Comparison of ENCODE assay signal across 16 mouse cellular contexts in genomic region chr2:167950681-167951080, GRCm38 (mm10). TPM values are rescaled to one million over a fixed set of nuclear protein-coding genes. Genes with fewer than 3 reads are reported as not detected.
DNase-seq lines count a peak whose midpoint lies in the region; ATAC-seq and TF ChIP-seq lines count a peak whose summit lies in the region.
"Had no signal": no experiment of that assay in that cellular context is flagged by ENCODE, and none has a peak within 500 bp of the region (broad histone marks: within the 10 kb centered on the region; RNA-seq: fewer than 3 reads in every experiment).

No protein-coding gene starts in this region.

- 72% methylated on average over 6 of the region's 6 CpGs for WGBS in limb, embryonic 15.5 days
- WGBS in limb, embryonic 10.5 days, result 94% methylated on average over 6 of the region's 6 CpGs

- TF ChIP-seq POLR2A in myocyte (IDR thresholded peaks at IDR 0.05; ENCODE audit: insufficient read length, low read depth), result no peak

- no peak for ATAC-seq in limb, embryonic 15.5 days (ENCODE audit: insufficient number of reproducible peaks, low FRiP score, low TSS enrichment, low read depth)
- ATAC-seq in activated CD4-positive, CD25-positive, alpha-beta regulatory T cell, adult 4 months, result peak; percentile 11
- ATAC-seq: forebrain, embryonic 16.5 days; liver, embryonic 12.5 days; midbrain, embryonic 15.5 days had no signal

- H3K27ac ChIP-seq in limb, embryonic 15.5 days, result peak overlapping the region; percentile 68
- no peak overlapping the region for H3K27ac ChIP-seq in limb, embryonic 10.5 days
- H3K27ac ChIP-seq: liver, embryonic 12.5 days; midbrain, embryonic 15.5 days; neural tube, embryonic 12.5 days had no signal

- peaks cover 58% of the 10 kb centered on the region for H3K4me1 ChIP-seq in limb, embryonic 15.5 days
- peaks cover 26% of the 10 kb centered on the region for H3K4me1 ChIP-seq in limb, embryonic 10.5 days

- no peak overlapping the region for H3K9ac ChIP-seq in limb, embryonic 15.5 days
- H3K9ac ChIP-seq: heart, embryonic 12.5 days; liver, embryonic 12.5 days; midbrain, embryonic 15.5 days; neural tube, embryonic 12.5 days had no signal

- H3K9me3 ChIP-seq in limb, embryonic 15.5 days, result no peaks in the 10 kb centered on the region
- no peaks in the 10 kb centered on the region for H3K9me3 ChIP-seq in limb, embryonic 10.5 days (replicated peaks)
- H3K9me3 ChIP-seq: heart, embryonic 12.5 days; liver, embryonic 12.5 days; midbrain, embryonic 15.5 days; neural tube, embryonic 12.5 days had no signal

- H3K4me3 ChIP-seq in limb, embryonic 15.5 days, result no peak overlapping the region
- no peak overlapping the region for H3K4me3 ChIP-seq in limb, embryonic 10.5 days
- no peak overlapping the region for H3K4me3 ChIP-seq in myocyte
- H3K4me3 ChIP-seq: heart, embryonic 12.5 days; liver, embryonic 12.5 days; midbrain, embryonic 15.5 days; neural tube, embryonic 12.5 days had no signal

- peaks cover 90% of the 10 kb centered on the region for H3K79me2 ChIP-seq in myocyte (ENCODE audit: control insufficient read depth, insufficient read depth)

- H3ac ChIP-seq in myocyte (ENCODE audit: control insufficient read depth, insufficient read length), result no peak overlapping the region

- no peak overlapping the region for H3K4me2 ChIP-seq in limb, embryonic 15.5 days
- H3K4me2 ChIP-seq in myocyte (ENCODE audit: low read depth), result peak overlapping the region; percentile 64
- H3K4me2 ChIP-seq: heart, embryonic 12.5 days; liver, embryonic 12.5 days; midbrain, embryonic 15.5 days; neural tube, embryonic 12.5 days had no signal

- H3K27me3 ChIP-seq in limb, embryonic 15.5 days, result no peaks in the 10 kb centered on the region
- H3K27me3 ChIP-seq in limb, embryonic 10.5 days (ENCODE audit: low read depth, poor library complexity, severe bottlenecking), result no peaks in the 10 kb centered on the region
- no peaks in the 10 kb centered on the region for H3K27me3 ChIP-seq in myocyte (ENCODE audit: control insufficient read depth, insufficient read depth, insufficient read length)
- H3K27me3 ChIP-seq: heart, embryonic 12.5 days; liver, embryonic 12.5 days; midbrain, embryonic 15.5 days; neural tube, embryonic 12.5 days had no signal

- no peak for DNase-seq in limb, embryonic 10.5 days (ENCODE audit: low spot score)
- DNase-seq in kidney, adult 8-10 months, result peak; percentile 90 to 93
- no peak for DNase-seq in urinary bladder, postnatal 25 days (ENCODE audit: low spot score)
- DNase-seq in right cerebral cortex, postnatal 10 days (ENCODE audit: low spot score in 2 of 2), result no peak
- DNase-seq: cerebellum, adult 11 months; gastrocnemius, postnatal 10 days; lung, postnatal 14 days; thymus, postnatal 4 days had no signal

- peaks cover 5% of the 10 kb centered on the region; the same call in 1 of the 2 replicates for H3K36me3 ChIP-seq in limb, embryonic 15.5 days
- peaks cover 3% of the 10 kb centered on the region; the same call in 1 of the 2 replicates for H3K36me3 ChIP-seq in limb, embryonic 10.5 days
- H3K36me3 ChIP-seq in myocyte (ENCODE audit: control insufficient read depth, insufficient read depth), result no peaks in the 10 kb centered on the region
- H3K36me3 ChIP-seq: heart, embryonic 12.5 days; midbrain, embryonic 15.5 days; neural tube, embryonic 12.5 days had no signal

TF ChIP-seq in myocyte, 11 proteins besides CTCF, POLR2A, EP300 and RAD21:
- no peak for TF ChIP-seq POLR2AphosphoS2 (IDR thresholded peaks at IDR 0.05; ENCODE audit: insufficient read length, low read depth)
- no peak for TF ChIP-seq MYOG (IDR thresholded peaks at IDR 0.05; ENCODE audit: control insufficient read depth in 1 of 3, insufficient read depth in 1 of 3, insufficient read length in 2 of 3, low read depth in 2 of 3)
- no peak for TF ChIP-seq USF1 (IDR thresholded peaks at IDR 0.05; ENCODE audit: low read depth)
- no peak for TF ChIP-seq TCF12 (IDR thresholded peaks at IDR 0.05; ENCODE audit: insufficient read depth, poor library complexity, severe bottlenecking)
- no peak for TF ChIP-seq SRF (IDR thresholded peaks at IDR 0.05; ENCODE audit: control insufficient read depth, insufficient read length, low read depth)
- no peak for TF ChIP-seq REST (IDR thresholded peaks at IDR 0.05; ENCODE audit: insufficient read depth, insufficient read length)
- TF ChIP-seq E2F4 (IDR thresholded peaks at IDR 0.05; ENCODE audit: insufficient read depth), result no peak
- TF ChIP-seq MYOD1 (IDR thresholded peaks at IDR 0.05; ENCODE audit: control insufficient read depth in 1 of 3, insufficient read length in 2 of 3, low read depth in 2 of 3), result no peak
- no peak for TF ChIP-seq CEBPB (IDR thresholded peaks at IDR 0.05; ENCODE audit: insufficient read depth, poor library complexity, severe bottlenecking)
- no peak for TF ChIP-seq TCF3 (IDR thresholded peaks at IDR 0.05; ENCODE audit: insufficient read length, low read depth)
- no peak for TF ChIP-seq MAX (IDR thresholded peaks at IDR 0.05; ENCODE audit: low read depth)
TF ChIP-seq in myocyte: peak in this region for 0.

RNA-seq across cellular contexts. Expression of gene Ptpn1, which starts 18.8 kb away (rescaled TPM):
- 50.2 and 55.6 TPM in 2 replicates for polyA plus RNA-seq in limb, embryonic 15.5 days (2015; fragmentation: Nextera tagmentation; extraction: Ambion mirVana)
- 56.4 and 62.2 TPM in 2 replicates for polyA plus RNA-seq in limb, embryonic 10.5 days (2016; fragmentation: Nextera tagmentation; extraction: Ambion mirVana)
- polyA plus RNA-seq in activated CD4-positive, CD25-positive, alpha-beta regulatory T cell, adult 4 months (2017; shearing (Covaris generic)), result 100 to 1,000 TPM; 146 to 155 TPM
- polyA plus RNA-seq in myocyte (2012; fragmentation: generic; extraction: Trizol), result 45.0 TPM

RNA-seq across cellular contexts. Expression of gene Ripor3, which starts 59.7 kb away (rescaled TPM):
- polyA plus RNA-seq in limb, embryonic 15.5 days (2015; fragmentation: Nextera tagmentation; extraction: Ambion mirVana), result 7.9 and 9.2 TPM in 2 replicates
- polyA plus RNA-seq in limb, embryonic 10.5 days (2016; fragmentation: Nextera tagmentation; extraction: Ambion mirVana), result 0.44 and 0.49 TPM in 2 replicates
- polyA plus RNA-seq in activated CD4-positive, CD25-positive, alpha-beta regulatory T cell, adult 4 months (2017; shearing (Covaris generic)), result under 1 TPM; 0.43 to 0.70 TPM
- polyA plus RNA-seq in myocyte (2012; fragmentation: generic; extraction: Trizol), result 0.94 TPM

Comparison
In these comparisons a context has a peak if more than half of its experiments do, and no peak if none do; other contexts are left out.
1. DNase-seq: peak in kidney, adult 8-10 months (2 of 2); none in limb, embryonic 10.5 days (single experiment), urinary bladder, postnatal 25 days (single experiment) and right cerebral cortex, postnatal 10 days (0 of 2).